Mouse (Mus musculus): ENCODE measurements around the gene Gpr62. TPM values are rescaled to one million over a fixed set of nuclear protein-coding genes. Genes with fewer than 3 reads are reported as not detected.

Gpr62 gene
- polyA plus RNA-seq, 1 experiment, result not detected

DNA sequence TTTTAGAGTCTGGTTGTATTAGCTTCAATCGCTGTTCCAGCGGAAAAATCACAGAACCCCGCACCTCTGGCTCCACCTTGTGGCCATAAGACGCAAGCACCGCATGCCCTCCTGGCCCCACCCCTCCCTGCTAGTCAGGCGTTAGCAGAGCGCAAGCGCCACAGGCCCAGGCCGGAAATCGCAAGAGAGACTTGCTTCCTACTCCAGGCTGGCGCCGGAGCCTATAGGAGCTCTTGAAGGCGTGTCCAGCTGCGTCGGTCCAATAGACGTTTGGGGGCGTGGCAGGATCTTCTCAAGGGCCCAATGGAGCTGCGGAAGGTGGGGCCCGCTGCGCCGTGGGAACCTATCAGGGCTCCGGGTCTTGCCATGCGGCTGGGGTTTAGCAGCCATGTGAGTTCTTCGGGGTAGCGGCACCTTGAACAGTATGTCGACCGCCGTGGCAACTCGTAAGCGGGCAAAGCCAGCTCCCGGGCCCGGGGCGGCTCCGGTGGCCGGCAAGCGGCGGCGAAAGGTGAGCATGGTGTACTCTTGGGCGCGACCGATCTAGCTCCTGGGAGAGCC is 11.3 kb upstream of the Gpr62 start, which contains the start of gene Parp3:
Gene Parp3, minus strand, starts transcription at position 26 of the 561 bp plus-strand sequence.
- TF ChIP-seq GATA1 (IDR thresholded peaks at IDR 0.05; ENCODE audit: low read length), result no peak

DNA sequence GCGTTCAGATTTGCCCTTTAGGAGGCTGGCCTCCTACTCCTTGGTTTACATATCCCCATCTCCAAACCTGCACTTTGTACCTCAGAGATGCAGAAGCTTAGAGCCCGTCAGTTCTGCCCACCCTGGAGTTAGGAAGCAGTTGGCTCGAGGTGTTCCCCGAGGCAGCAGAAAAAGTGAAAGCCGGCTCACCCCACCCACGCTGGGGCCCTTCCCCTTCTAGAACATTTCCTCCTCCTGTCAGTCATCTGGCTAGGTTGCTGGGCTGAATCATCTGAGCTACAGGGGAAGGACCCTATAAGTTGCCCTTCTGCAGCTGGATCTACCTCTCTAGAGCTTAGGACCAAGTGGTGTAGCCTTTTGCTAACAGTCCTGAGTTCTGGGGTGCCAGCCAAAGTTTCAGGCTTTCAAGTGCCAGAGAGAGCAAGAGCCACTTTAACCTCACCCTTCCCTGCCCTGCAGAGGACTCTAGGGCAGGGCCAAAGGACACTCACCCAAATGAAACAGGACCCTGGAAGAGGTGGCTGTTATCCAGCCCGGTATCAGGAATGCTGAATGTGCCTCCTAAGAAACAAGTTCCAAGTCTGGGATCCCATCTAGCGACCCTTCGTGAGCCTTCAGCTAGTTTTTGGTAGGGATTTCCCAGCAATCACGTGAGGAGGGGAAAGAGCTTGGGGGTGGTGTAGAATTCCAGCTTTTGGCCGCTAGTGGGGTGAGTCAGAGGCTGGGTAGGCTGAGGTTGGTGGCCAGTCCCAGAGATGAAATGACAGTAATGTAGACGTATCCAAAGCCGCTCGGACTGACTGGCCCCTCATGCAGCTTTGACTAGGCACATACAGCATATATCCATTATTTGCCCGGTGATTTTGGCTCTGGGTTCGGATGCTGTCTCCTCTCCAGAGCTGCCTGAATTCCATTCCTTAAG is 10.5 kb upstream of the Gpr62 start:
- TF ChIP-seq GATA1 (IDR thresholded peaks at IDR 0.05; ENCODE audit: low read length), result no peak

GRCm38 (mm10) chr9:106475663-106476001 is 9.9 kb upstream of the Gpr62 start, which contains the start of gene Rrp9:
Gene Rrp9, plus strand, starts transcription at chr9:106475963.
- TF ChIP-seq GATA1 (IDR thresholded peaks at IDR 0.05; ENCODE audit: low read length), result no peak

- TF ChIP-seq GATA1 (IDR thresholded peaks at IDR 0.05; ENCODE audit: low read length), result no peak
Observed at GRCm38 (mm10) chr9:106475046-106475445, 9.3 kb upstream of the Gpr62 start.

- TF ChIP-seq GATA1 (IDR thresholded peaks at IDR 0.05; ENCODE audit: low read length), result no peak
Observed at GRCm38 (mm10) chr9:106474456-106474855, 8.7 kb upstream of the Gpr62 start.

- no peak for TF ChIP-seq GATA1 (IDR thresholded peaks at IDR 0.05; ENCODE audit: low read length)
Observed at GRCm38 (mm10) chr9:106473753-106474105, 8.0 kb upstream of the Gpr62 start.

DNA sequence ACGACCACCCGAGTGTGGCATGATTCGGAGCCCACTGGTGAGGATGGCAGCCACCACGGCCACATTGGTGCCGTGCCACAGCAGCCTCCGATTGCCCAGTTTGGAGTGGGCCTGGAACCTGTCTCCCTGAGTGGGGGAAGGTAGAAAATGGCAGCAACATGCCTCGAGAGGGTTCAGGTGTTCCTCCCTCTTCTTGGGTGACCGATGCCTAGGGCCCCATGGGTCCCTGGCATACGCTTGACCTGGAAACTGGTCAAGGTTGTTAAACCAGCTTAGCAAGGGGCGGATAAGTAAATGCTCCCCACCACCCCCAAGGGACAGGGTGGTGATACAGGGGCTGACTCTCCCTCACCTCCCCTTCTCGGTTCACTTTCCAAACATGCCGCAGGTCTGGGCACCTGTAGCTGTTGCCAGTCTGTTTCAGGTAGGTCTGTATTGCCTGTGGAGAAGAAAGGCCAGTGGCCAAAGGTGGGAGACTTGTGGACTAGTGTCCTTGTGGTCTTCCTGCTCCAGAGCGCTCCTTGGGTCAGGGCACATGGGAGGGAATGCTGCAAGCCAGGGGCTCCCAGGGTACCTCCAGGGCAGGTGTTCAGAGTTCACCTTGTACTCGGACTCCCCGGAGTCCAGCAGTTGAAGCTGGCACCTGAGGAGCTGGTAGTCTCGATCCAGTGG is 7.5 kb upstream of the Gpr62 start:
- TF ChIP-seq GATA1 (IDR thresholded peaks at IDR 0.05; ENCODE audit: low read length), result no peak

DNA sequence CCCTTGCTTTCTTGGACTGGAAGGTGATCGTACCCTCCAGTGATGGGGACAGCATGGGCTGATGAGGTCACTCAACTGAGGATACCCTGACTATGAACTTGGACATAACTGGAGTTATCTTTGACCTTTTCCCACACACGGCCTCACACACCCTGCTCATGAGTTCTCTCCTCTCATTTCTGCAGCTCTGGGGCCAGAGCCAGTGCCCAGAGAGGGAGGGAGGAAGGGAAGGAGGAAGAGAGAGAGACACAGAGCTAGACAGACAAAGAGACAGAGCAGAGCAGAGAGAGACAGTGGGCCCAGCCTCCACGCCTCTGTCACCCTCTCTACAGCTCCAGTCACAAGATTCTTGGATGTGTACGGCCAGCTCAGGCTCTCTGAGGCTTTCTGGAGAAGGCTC is 6.6 kb upstream of the Gpr62 start:
- no peak for TF ChIP-seq GATA1 (IDR thresholded peaks at IDR 0.05; ENCODE audit: low read length)

- no peak for TF ChIP-seq GATA1 (IDR thresholded peaks at IDR 0.05; ENCODE audit: low read length)
Observed at GRCm38 (mm10) chr9:106471892-106472291, 6.2 kb upstream of the Gpr62 start.

DNA sequence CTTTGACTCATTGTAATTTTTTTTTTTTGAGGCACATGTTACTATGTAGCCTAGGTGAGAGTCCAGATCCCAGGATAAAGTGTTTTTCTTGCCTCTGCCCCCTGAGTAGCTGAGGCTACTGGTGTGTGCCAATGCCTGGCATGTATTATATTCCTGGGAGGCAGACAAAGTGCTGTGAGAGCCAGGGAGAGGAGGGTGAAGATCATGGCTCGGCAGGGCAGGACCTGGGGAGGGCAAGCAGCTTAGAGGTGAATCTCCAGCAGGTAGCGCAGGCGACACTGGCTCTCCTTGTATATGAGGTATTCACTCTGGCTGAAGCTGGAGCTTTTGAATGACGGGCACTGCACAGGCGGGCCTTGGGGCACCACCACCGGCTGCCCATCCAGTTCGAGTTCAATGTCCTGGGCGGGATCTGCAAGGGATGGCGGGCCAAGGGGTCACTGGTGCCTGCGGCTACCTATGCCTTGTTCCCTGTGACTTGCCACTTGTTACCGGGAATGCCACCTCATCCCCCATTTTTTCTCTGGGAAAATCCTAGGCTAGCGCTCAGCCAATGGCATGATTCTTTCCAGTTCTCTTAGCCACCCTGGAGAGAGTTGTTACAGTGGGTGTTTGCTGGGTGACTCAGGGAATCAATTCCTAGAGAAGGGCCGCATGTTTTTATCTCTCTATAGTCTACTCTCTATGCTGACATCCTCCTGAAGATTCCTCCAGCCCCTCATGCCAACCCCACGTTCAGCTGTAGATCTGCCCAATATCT is 5.4 kb upstream of the Gpr62 start:
- TF ChIP-seq GATA1 (IDR thresholded peaks at IDR 0.05; ENCODE audit: low read length), result no peak

- no peak for TF ChIP-seq GATA1 (IDR thresholded peaks at IDR 0.05; ENCODE audit: low read length)
Observed at GRCm38 (mm10) chr9:106469776-106470175, 4.0 kb upstream of the Gpr62 start.

GRCm38 (mm10) chr9:106469317-106469716 is 3.6 kb upstream of the Gpr62 start:
- no peak for TF ChIP-seq GATA1 (IDR thresholded peaks at IDR 0.05; ENCODE audit: low read length)

DNA sequence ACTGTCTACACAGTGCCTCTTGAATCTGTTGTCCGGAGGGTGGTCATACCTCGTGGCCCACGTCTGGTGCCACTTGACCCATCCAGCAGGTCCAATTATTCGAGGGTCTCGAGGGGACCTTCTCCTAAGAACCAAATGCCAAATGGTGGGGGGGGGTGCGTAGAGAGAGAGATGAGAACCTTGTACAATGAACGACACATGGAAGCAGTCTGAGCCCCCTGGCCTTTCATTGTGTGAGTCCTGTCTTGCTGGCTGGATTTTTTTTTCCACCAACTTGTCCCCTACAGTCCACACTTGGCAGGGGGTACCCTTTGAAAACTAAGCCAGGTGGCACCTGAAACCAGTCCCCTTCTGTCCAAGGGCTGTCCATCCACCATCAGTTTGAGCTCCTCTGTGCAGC is 2.0 kb upstream of the Gpr62 start:
- TF ChIP-seq GATA1 (IDR thresholded peaks at IDR 0.05; ENCODE audit: low read length), result no peak

GRCm38 (mm10) chr9:106466721-106467120 is 983 bp upstream of the Gpr62 start:
- TF ChIP-seq GATA1 (IDR thresholded peaks at IDR 0.05; ENCODE audit: low read length), result no peak

DNA sequence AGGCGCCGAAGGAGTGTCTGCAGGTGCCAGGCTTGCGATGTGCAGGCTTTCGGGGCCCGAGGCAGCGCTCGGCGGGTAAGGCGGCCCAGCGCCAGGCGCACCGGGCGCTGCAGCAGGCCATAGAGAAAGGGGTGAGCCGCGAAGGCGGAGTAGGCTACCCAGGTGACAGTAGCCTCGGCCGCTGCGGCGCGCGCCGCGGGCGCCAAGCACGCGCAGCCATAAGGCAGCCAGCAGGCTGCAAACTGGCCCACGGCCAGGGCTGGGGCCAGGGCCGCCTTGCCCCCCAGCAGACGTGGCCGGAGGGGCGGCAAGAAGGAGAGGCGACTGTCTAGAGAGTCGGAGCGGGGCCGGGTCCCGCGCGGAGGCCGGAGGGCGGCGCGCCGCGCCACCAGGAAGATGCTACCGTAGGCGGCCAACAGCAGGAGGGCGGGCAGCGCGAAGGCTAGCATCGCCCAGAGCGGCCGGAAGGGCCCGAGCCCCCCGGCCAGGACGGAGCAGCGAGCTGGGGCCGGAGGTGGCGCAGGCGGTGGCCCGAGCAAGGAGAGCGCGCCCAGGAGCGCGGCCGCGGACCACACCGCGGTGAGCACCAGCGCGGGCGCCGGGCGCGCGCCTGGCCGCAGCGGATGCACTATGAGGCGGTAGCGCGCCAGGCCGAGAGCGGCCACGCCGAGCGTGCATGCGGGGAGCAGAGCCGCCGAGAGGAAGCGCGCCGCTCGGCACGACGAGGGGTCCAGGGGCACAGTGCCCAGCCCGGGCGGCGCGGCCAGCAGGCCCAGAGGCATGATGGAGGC is 792 bp downstream of the Gpr62 start:
- no peak for TF ChIP-seq GATA1 (IDR thresholded peaks at IDR 0.05; ENCODE audit: low read length)
